Mouse (Mus musculus) fibroblast of lung, adult 2 months (primary cell): ENCODE measurements around the gene 4931414P19Rik.

Experiments
- DNase-seq: peaks from one replicate; pipeline ENCODE4 v3.0.0-alpha.2; 2011; ENCODE audit warnings: low read depth

The 4931414P19Rik gene

GRCm38 (mm10) chr14:54605752-54606321 is at the start of gene 4931414P19Rik:
TSS of gene 4931414P19Rik (minus strand) at chr14:54605993.
- DNase-seq = no peak

GRCm38 (mm10) chr14:54653496-54653895 is 47.7 kb upstream of the 4931414P19Rik start:
- DNase-seq = peak; percentile 83

GRCm38 (mm10) chr14:54652787-54653186 is 47.0 kb upstream of the 4931414P19Rik start:
- DNase-seq = no peak

- DNase-seq = no peak
These were observed 45.8 kb upstream of the 4931414P19Rik start for GRCm38 (mm10) chr14:54651556-54651955.

DNA sequence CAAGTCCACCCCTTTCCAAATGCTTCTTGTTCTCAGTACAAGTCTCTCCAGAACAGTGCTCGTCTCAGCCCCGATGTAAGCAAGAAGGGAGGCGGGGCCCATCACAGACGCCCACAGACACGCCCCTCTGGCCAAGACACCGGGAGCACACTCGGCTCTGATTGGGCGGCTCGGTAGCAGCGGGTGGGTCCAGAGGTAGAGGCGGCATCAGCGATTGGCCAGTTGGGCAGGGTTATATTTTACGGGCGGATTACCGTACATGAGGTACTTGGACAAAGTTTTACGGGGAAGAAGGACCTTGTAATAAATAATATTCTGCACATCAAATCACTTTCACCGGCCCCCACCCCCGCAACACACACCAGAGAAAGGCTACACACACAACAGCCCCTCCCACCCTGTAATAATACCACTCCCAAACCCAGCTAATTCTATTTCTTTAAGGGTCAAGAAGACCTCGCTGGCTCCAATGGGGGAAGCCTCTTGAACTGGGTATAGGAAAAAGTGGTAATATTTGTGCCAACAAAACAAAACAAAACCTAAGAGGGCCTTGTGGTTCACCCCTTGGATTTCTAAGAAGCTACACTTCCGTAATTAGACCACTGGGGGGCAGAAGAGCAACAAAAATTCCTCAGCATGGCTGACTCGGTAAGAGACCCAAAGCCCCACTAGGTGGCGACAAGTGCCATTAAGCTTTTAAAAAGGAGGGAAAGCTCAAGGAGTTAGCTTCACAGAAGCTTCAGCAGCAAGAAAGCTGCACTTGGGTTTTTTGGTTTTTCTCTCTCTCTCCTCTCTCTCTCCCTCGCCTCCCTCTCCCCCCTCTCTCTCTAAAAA is 45.0 kb upstream of the 4931414P19Rik start:
- DNase-seq = peak; percentile 73

DNA sequence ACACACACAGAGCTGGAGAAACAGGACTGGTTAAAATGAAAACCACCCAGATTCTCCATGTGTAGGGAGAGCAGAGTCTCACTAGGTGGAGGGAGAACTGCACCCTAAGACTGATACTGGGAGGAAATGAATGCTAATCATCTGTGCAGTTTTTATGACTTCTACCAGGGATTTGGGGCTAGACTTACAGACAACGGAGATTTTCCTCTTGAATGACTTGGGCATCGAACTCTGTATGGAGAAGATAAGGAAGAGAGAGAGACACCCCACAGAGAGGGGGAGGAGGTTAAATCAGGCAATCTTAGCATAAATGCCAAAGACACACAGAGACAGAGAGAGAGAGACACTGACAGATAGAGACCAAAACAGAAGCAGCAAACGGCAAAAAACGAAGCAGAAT is 42.1 kb upstream of the 4931414P19Rik start:
- no peak for DNase-seq

DNA sequence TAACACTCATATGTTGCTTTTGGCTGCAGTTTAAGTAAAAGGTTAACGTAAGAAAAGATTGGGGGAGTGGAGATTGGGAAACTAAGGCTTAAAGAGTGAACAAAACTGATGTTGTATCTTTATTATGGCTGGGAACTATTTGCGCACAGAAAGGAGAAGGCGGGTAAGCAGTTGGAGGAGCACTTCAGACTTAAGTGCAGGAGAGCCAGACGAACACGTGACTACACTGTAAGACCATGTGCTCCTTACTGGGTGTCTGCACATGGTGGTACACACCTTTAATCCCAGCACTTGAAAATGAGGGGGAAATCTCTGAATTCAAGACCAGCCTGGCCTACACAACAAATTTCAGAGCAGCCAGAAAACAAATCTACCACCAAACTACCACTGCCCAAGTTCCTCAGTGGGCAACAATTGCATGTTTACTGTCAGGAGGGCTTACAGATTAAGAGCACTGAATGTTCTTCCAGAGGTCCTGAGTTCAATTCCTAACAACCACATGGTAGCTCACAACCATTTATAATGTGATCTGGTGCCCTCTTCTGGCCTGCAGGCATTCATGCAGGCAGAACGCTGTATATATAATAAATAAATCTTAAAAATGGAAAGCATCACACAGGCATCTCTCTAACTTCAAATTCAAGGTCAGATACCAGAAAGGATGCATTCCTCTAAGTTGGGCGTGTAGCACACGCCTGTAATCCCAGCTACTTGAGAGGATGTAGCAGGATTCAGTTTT is 41.3 kb upstream of the 4931414P19Rik start:
- DNase-seq = no peak

GRCm38 (mm10) chr14:54646455-54646854 is 40.7 kb upstream of the 4931414P19Rik start:
- DNase-seq = no peak

DNA sequence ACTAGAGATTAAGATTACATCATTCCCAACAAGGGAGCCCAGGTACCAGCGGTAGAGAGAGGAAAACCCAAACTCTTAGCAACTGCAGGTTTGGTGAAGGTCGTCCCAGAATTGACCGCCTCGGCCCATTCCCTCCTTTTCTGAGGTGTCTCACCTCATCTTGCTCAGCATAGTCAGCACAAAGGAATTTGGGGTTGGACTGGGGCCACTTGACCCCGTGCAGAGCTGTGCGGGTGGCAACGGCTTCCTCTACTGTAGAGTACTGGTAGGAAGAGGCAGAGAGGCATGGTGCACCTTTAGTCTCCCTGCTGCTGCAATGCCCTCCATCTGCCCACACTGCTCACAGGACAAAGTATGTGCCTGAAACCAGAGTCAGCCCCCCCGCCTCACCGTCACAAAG is 38.5 kb upstream of the 4931414P19Rik start:
- DNase-seq = no peak

GRCm38 (mm10) chr14:54643011-54643410 is 37.2 kb upstream of the 4931414P19Rik start:
- no peak for DNase-seq

- DNase-seq = no peak
These were observed 36.6 kb upstream of the 4931414P19Rik start for GRCm38 (mm10) chr14:54642224-54642944.

DNA sequence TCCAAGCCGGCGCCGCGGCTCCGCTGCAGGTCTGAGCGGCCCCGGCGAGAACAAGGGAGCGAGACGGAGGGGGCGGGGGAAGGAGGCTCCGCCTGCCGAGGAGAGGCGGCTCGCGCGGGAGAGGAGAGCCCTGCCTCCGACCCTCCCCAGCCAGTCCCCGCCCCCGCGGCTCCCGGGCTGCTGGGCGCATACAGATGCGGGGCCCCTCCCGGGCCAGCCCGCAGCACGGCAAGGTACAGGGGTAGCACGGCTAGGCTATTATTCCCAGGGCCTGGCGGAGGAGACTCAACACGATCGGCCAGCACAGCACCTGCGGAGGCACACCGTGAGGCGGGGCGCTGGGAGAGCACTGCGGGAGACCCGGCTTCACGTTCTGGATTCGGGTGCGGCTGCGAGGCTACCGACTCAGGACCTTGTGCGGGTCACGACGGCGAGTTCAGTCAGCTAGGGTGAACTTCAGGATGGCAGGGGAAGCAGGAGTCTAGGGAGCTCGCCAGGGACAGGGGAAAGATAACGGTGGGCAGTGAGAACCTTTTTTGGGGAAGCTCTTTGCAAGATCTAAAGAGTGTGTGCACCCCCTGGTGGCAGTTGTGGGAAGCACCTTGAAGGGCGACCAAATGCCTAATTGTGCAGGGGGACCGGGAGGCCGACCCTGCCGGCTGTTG is 35.6 kb upstream of the 4931414P19Rik start, which contains the start of gene Cdh24:
Gene Cdh24, minus strand, starts transcription at position 60 of the 665 bp plus-strand sequence.
- peak; percentile 37 for DNase-seq

GRCm38 (mm10) chr14:54640946-54641304 is 35.1 kb upstream of the 4931414P19Rik start, which contains the start of gene Gm17606:
TSS of gene Gm17606 (plus strand) at chr14:54640952.
- DNase-seq = no peak

DNA sequence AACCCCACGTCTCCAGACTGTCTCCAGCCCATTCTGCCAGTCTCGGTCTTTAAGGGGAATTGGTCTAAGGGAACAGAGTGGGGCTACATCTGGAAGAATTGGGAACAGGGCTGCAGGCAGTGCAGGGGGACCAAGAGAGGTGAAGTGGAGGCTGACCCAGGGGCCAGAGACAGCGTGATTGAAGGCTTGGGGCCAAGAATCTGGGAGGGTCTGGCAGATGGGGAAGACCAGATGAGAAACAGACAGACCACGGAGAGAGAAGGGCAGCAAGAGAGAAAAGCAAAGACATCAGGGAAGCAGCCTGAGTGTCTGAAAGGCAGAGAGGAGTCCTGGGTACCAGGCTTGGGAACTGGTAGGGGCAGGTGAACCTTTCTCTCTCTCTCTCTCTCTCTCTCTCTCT is 34.3 kb upstream of the 4931414P19Rik start:
- no peak for DNase-seq

DNA sequence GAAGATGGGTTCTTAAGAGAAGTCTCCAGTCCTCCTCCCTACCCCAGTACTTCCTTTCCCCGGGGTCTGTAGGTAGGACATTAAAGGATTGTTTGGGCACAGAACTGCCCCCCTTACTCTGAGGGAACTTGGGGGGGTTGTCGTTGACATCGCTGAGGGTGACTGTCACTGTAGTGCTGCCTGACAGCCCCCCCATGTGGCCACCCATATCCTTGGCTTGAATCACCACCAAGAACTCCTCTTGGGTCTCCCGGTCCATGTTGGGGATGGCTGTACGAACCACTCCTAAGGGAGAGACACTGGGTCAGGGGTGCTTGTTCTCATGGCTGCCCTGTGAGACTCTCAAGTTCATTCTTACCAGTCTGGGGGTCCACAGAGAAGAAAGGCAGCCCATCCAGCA is 32.4 kb upstream of the 4931414P19Rik start:
- DNase-seq = no peak

DNA sequence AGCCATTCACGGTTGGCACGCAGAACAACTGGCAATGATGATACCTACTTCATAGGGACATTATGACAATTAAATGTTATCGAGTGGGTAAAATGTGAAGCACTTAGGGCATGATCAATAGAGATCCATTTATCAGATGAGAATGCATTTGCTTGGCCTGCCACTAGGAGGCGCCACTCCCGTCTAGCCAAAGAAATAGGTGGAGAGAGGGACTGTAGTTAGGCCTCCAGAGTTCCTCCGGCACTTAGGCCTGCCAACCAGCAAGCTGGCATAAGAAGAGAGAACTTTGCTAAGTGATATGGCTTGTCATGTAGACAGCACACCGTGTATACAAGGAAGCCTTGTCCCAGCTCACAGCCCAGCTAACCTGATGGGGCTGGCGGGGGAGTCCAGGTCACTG is 31.2 kb upstream of the 4931414P19Rik start:
- no peak for DNase-seq

DNA sequence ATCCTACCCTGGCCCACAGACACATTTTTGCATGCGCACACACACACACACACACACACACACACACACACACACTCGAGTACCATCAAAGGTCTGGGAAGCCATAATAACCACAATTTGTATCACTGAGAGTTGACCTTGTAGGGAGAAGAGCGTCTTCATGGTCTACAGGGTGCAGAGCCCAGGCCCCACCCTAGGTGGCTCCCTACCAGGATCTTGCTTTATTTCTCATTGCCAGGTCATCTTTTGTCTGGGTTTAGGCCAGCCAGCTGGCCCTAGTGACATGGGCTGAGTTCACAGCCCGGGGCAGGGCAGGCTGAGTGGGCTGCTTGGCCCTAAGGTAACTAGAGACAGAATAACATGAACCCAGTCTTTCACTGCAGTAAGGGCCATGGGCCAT is 28.4 kb upstream of the 4931414P19Rik start:
- no peak for DNase-seq

- no peak for DNase-seq
These were observed 26.5 kb upstream of the 4931414P19Rik start for GRCm38 (mm10) chr14:54632252-54632651.

DNA sequence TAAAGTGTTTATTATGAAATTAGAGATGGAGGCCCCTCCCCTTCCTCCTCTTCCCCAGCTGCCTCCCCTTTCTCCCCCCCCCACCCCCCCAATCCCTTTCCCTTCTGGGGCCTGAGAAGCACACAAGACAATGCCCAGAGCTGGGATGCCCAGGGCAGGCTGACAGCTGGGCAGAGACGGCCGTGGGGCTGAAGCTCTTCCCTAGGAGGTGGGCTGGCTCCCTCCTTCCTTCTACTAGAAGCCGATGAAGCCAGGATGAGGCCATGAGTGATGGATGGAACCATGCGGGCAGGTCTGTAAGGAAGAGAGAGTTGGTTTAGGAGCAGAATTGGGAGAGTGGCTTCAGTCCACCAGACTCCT is 25.4 kb upstream of the 4931414P19Rik start:
- DNase-seq = no peak

GRCm38 (mm10) chr14:54630583-54631239 is 24.9 kb upstream of the 4931414P19Rik start:
- no peak for DNase-seq

- no peak for DNase-seq
These were observed 24.0 kb upstream of the 4931414P19Rik start for GRCm38 (mm10) chr14:54629797-54630196.
